Mouse (Mus musculus): ENCODE measurements around the gene Atp8a2. TPM values are rescaled to one million over a fixed set of nuclear protein-coding genes. Genes with fewer than 3 reads are reported as not detected.
"Not testable (repeated sequence)": the region's sequence is repeated elsewhere in the genome, so short reads cannot be mapped to it uniquely, and the experiment has no call there.

Atp8a2 gene
- polyA plus RNA-seq, 1 experiment from 2014 or later, result 51.5 TPM

DNA sequence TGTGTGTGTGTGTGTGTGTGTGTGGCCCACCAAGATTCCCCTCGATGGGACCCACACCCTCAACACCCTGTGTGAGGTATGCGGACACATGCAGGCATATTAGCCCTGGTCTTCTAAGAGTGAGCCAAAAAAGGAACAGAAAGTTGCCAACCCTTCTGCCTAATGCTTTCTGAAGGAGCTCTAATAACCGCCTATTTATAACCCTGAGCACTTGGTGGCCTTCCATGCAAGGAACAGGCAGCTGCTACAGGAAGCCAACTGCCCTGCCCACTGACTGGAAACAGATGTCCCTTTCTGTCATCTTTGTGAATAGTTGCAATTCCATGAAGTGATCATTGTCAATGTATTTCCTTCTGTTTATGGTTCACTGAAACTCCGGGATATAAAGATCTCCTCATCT is 475.0 kb downstream of the Atp8a2 start:
- no peaks in the 10 kb centered on the region for H3K27me3 ChIP-seq (ENCODE audit: control insufficient read depth, insufficient read depth, low read length)
- H3K27ac ChIP-seq (ENCODE audit: low read depth, low read length), result no peak overlapping the region
- no peak overlapping the region for H3K9ac ChIP-seq (replicated peaks; ENCODE audit: low read depth, low read length)
- no peaks in the 10 kb centered on the region for H3K9me3 ChIP-seq (ENCODE audit: control insufficient read depth, low read length)
- no peak overlapping the region for H3K4me2 ChIP-seq (ENCODE audit: low read depth, low read length)
- WGBS, result 82% methylated on average over 4 of the region's 4 CpGs
- no peaks in the 10 kb centered on the region for H3K4me1 ChIP-seq (ENCODE audit: control insufficient read depth, insufficient read depth, low read length)
- no peak overlapping the region for H3K4me3 ChIP-seq (ENCODE audit: low read depth, low read length)
- H3K36me3 ChIP-seq (ENCODE audit: control insufficient read depth, insufficient read depth, low read length), result no peaks in the 10 kb centered on the region
- ATAC-seq (ENCODE audit: low read depth), result no peak

DNA sequence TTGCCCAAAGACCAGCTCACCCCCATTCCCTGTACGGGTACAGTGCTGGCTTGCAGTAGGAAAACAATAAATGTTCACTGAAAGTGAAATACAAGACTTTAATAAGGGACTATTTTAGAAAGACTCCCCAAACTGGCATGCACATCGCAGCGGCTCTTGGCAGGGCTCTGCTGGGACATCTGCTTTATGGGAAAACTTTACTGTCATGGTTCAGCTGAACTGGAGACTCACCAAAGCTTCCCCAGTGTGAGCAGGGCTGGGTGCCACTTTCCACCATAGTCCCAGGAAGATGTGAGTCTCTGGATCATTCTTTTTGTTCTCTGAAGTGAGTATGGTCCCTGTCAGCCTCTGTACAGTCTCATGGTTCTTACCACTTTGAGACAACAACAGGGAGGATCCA is 475.6 kb downstream of the Atp8a2 start:
- no peak overlapping the region for H3K4me2 ChIP-seq (ENCODE audit: low read depth, low read length)
- no peak for ATAC-seq (ENCODE audit: low read depth)
- H3K4me3 ChIP-seq (ENCODE audit: low read depth, low read length), result no peak overlapping the region
- no peaks in the 10 kb centered on the region for H3K27me3 ChIP-seq (ENCODE audit: control insufficient read depth, insufficient read depth, low read length)
- 82% methylated on average over 3 of the region's 3 CpGs for WGBS
- no peak overlapping the region for H3K27ac ChIP-seq (ENCODE audit: low read depth, low read length)
- no peaks in the 10 kb centered on the region for H3K9me3 ChIP-seq (ENCODE audit: control insufficient read depth, low read length)
- H3K4me1 ChIP-seq (ENCODE audit: control insufficient read depth, insufficient read depth, low read length), result no peaks in the 10 kb centered on the region
- H3K36me3 ChIP-seq (ENCODE audit: control insufficient read depth, insufficient read depth, low read length), result no peaks in the 10 kb centered on the region
- H3K9ac ChIP-seq (replicated peaks; ENCODE audit: low read depth, low read length), result no peak overlapping the region

DNA sequence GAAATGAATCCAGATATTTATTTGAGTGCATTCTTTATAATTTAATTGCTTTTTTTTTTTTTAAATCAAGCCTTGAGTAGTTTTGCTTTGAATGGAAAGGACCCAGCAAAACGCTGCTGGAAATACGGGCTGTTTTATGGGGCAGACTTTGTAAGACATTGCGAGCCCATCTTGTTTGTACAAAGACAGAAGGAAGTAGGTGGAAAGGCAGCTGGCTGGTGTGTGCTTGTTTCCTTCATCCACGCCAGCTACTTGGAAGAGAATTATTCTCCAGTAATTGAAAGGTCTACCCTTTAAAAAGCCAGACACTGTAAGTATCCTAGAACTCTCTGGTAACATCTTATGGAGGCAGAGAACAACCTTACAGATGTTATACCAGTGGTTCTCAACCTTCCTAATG is 476.6 kb downstream of the Atp8a2 start:
- H3K9me3 ChIP-seq (ENCODE audit: control insufficient read depth, low read length), result no peaks in the 10 kb centered on the region
- H3K27me3 ChIP-seq (ENCODE audit: control insufficient read depth, insufficient read depth, low read length), result no peaks in the 10 kb centered on the region
- no peak overlapping the region for H3K4me3 ChIP-seq (ENCODE audit: low read depth, low read length)
- H3K4me2 ChIP-seq (ENCODE audit: low read depth, low read length), result no peak overlapping the region
- no peak overlapping the region for H3K27ac ChIP-seq (ENCODE audit: low read depth, low read length)
- H3K4me1 ChIP-seq (ENCODE audit: control insufficient read depth, insufficient read depth, low read length), result no peaks in the 10 kb centered on the region
- no peak overlapping the region for H3K9ac ChIP-seq (replicated peaks; ENCODE audit: low read depth, low read length)
- no peak for ATAC-seq (ENCODE audit: low read depth)
- 85% methylated on average over 4 of the region's 4 CpGs for WGBS
- H3K36me3 ChIP-seq (ENCODE audit: control insufficient read depth, insufficient read depth, low read length), result no peaks in the 10 kb centered on the region

DNA sequence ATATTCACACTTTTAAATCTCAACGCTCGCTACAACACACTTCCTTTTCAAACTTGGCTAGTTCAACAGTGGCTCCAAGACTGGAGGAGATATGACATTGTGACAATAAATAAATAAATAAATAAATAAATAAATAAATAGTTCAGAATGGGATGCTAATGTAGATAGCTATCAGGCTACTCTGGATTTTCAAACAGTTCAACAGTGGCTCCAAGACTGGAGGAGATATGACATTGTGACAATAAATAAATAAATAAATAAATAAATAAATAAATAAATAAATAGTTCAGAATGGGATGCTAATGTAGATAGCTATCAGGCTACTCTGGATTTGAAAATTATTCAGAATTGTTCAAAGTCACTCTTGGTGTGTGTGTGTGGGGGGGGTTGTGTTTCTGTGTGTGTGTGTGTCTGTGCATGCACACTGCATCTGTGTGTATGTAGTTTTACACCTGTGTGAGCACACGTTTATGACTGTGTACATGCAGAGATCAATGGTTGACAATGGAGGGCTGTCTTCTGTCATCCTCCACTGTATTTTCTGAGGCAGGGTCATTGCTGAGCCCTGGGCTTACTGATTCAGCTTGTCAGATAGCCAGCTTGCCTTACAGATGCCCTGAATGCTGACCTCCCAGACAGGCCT is 480.4 kb downstream of the Atp8a2 start:
- H3K4me3 ChIP-seq (ENCODE audit: low read depth, low read length); H3K4me1 ChIP-seq (ENCODE audit: control insufficient read depth, insufficient read depth, low read length); H3K9ac ChIP-seq (replicated peaks; ENCODE audit: low read depth, low read length); H3K36me3 ChIP-seq (ENCODE audit: control insufficient read depth, insufficient read depth, low read length); H3K9me3 ChIP-seq (ENCODE audit: control insufficient read depth, low read length); H3K27me3 ChIP-seq (ENCODE audit: control insufficient read depth, insufficient read depth, low read length); H3K27ac ChIP-seq (ENCODE audit: low read depth, low read length); H3K4me2 ChIP-seq (ENCODE audit: low read depth, low read length): not testable (repeated sequence)
- ATAC-seq (ENCODE audit: low read depth), result peak; percentile 28; the same call in 1 of the 2 replicates
- WGBS, result 85% methylated on average over 3 of the region's 3 CpGs

DNA sequence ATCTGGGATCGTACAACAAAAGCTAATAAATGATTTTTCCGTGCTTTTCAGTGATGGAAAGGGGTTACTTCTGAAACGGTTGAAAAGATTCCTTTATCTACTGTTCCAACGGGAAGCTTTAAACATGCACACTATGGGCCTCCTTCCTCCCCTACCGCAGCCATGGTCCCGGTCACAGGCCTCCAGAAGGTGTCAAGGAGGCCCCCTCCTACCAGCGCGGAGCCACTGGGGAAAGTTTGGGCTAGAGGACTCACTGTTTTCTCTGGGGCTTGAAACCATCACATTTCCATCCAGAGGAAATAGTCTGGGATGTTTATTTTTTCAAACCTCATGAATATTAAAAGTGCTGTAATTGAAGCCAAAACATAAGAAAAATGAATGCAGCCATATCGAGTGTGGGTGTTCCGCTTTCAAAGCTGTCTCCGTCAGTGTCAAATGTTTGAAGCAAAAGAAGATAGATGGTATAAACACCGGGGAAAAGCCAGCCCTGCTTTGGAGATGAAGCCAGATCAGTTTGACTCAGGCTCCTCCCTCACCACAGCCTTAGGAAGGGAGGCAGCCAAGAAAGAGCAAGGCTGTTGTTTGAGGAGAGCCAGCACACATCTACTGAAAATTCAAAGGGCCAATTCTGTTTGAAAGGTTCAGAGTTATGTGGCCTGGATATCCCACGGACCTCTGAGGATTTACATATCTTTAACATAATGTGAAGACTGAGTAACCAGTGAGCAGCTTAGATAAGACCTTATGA is 481.1 kb downstream of the Atp8a2 start:
- Histone ChIP-seq H3K9ac (replicated peaks; ENCODE audit: low read depth, low read length) (no peak overlapping the region), H3K4me1 (ENCODE audit: control insufficient read depth, insufficient read depth, low read length) (no peaks in the 10 kb centered on the region), H3K27ac (ENCODE audit: low read depth, low read length) (no peak overlapping the region), H3K36me3 (ENCODE audit: control insufficient read depth, insufficient read depth, low read length) (no peaks in the 10 kb centered on the region), H3K4me3 (ENCODE audit: low read depth, low read length) (no peak overlapping the region), H3K4me2 (ENCODE audit: low read depth, low read length) (no peak overlapping the region), H3K27me3 (ENCODE audit: control insufficient read depth, insufficient read depth, low read length) (no peaks in the 10 kb centered on the region), H3K9me3 (ENCODE audit: control insufficient read depth, low read length) (no peaks in the 10 kb centered on the region)
- WGBS, result 54% methylated on average over 13 of the region's 13 CpGs
- no peak for ATAC-seq (ENCODE audit: low read depth)

DNA sequence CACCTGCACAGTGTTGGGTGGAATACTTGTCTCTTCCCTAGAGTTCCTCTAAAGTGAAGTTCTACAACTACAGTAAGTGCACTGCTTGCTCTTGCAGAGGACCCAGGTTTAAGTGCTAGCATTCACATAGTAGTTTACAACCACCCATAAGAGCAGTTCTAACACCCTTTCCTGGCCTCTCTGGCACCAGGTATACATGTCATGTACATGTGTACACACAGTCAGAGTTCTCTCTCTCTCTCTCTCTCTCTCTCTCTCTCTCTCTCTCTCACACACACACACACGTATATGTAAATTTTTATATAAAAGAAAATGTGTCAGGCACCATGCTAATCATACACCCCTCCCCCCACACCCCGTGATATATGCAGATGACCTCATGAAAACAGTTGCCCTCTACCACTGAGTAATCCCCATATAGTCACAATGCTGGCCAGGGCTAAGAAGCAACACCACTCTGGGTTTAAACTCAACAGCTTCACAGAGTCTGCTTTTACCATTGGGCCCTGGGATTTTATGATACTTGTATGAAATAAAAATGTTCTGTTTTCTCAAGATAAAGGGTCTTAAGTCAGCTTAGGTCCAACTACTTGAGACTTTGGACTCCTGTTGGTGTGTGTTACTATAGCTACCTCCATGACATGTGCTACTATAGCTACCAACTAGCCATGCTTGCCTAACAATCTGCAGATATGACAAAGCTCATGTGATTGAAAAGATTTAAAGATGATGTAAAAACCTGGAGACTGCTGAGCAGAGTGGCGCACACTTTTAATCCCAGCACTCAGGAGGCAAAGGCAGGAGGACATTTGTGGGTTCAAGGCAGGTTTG is 487.3 kb downstream of the Atp8a2 start:
- no peak for ATAC-seq (ENCODE audit: low read depth)

DNA sequence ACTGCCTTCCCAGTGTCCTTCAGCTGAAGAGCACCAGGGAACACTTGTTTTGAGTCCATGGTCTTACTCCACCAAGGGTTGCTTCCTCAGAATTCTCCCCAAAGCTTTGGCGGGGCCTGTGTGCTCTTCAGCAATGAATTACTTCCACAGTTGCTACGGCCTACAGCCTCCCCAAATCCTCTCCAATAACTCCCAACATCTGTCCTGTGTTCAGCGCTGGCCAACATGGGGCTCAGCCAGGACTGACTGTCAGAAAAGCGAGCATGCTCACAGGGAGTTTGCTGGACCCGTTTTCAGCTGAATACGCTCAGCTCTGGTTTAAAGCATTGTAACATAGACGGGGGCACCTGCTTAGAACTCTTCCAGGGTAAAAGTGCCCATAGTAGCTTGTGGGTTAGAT is 489.0 kb downstream of the Atp8a2 start:
- Histone ChIP-seq H3K27ac (ENCODE audit: low read depth, low read length) (no peak overlapping the region), H3K9ac (replicated peaks; ENCODE audit: low read depth, low read length) (no peak overlapping the region), H3K9me3 (ENCODE audit: control insufficient read depth, low read length) (no peaks in the 10 kb centered on the region), H3K27me3 (ENCODE audit: control insufficient read depth, insufficient read depth, low read length) (no peaks in the 10 kb centered on the region), H3K4me3 (ENCODE audit: low read depth, low read length) (no peak overlapping the region), H3K36me3 (ENCODE audit: control insufficient read depth, insufficient read depth, low read length) (no peaks in the 10 kb centered on the region), H3K4me2 (ENCODE audit: low read depth, low read length) (no peak overlapping the region), H3K4me1 (ENCODE audit: control insufficient read depth, insufficient read depth, low read length) (no peaks in the 10 kb centered on the region)
- WGBS, result 90% methylated on average over 7 of the region's 7 CpGs
- no peak for ATAC-seq (ENCODE audit: low read depth)

More for the DNA sequence above, 487.3 kb downstream of the Atp8a2 start:
- Histone ChIP-seq H3K4me2 (ENCODE audit: low read depth, low read length) (no peak overlapping the region), H3K36me3 (ENCODE audit: control insufficient read depth, insufficient read depth, low read length) (no peaks in the 10 kb centered on the region), H3K27me3 (ENCODE audit: control insufficient read depth, insufficient read depth, low read length) (no peaks in the 10 kb centered on the region), H3K9ac (replicated peaks; ENCODE audit: low read depth, low read length) (no peak overlapping the region), H3K27ac (ENCODE audit: low read depth, low read length) (no peak overlapping the region), H3K4me1 (ENCODE audit: control insufficient read depth, insufficient read depth, low read length) (no peaks in the 10 kb centered on the region), H3K4me3 (ENCODE audit: low read depth, low read length) (no peak overlapping the region), H3K9me3 (ENCODE audit: control insufficient read depth, low read length) (no peaks in the 10 kb centered on the region)
- 76% methylated on average over 3 of the region's 3 CpGs for WGBS

DNA sequence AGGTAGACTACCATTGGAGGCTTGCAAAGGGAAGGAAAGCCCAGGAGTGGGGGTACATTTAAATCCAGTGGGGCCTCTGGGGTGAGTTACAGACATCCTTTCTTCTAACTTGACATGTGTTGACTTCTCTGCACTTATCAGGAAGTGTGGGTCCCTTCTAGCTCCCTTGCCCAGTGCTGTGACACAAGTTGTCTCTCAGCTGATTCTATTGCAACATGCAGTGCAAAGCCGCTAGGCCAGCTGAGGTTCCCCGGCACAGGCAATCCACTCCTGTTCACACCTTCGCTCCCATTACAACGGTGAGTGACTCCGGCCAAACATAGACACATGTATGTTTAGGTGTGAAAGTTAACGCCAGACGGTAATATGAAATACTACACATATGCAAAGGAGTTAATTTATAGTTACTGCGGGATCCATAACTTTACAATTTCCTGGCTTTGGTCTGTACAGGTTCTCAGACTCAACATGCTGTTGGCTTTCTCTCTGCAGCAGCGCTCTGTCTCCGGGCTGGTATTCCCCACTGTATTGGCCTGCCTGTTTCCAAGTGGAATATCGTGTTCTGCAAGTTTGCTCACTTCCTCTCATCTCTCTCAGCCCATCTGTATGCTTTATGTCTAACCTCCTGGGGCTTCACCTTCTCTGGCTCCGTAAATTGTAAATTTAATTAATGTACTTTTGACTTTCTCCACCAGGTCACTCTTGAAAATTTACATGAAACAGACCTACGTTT is 491.5 kb downstream of the Atp8a2 start:
- WGBS, result 80% methylated on average over 13 of the region's 13 CpGs
- no peaks in the 10 kb centered on the region for H3K27me3 ChIP-seq (ENCODE audit: control insufficient read depth, insufficient read depth, low read length)
- H3K9me3 ChIP-seq (ENCODE audit: control insufficient read depth, low read length), result no peaks in the 10 kb centered on the region
- no peaks in the 10 kb centered on the region; the same call in 1 of the 2 replicates for H3K4me1 ChIP-seq (ENCODE audit: control insufficient read depth, insufficient read depth, low read length)
- H3K27ac ChIP-seq (ENCODE audit: low read depth, low read length), result no peak overlapping the region
- no peak for ATAC-seq (ENCODE audit: low read depth)
- H3K9ac ChIP-seq (replicated peaks; ENCODE audit: low read depth, low read length), result no peak overlapping the region
- H3K4me2 ChIP-seq (ENCODE audit: low read depth, low read length), result no peak overlapping the region
- H3K4me3 ChIP-seq (ENCODE audit: low read depth, low read length), result no peak overlapping the region
- H3K36me3 ChIP-seq (ENCODE audit: control insufficient read depth, insufficient read depth, low read length), result no peaks in the 10 kb centered on the region

Measured in neural tube, embryonic 14.5 days (tissue).